Mouse (Mus musculus): ENCODE measurements around the gene Spock3. TPM values are rescaled to one million over a fixed set of nuclear protein-coding genes. Genes with fewer than 3 reads are reported as not detected.
"Not testable (repeated sequence)": the region's sequence is repeated elsewhere in the genome, so short reads cannot be mapped to it uniquely, and the experiment has no call there.

The Spock3 gene
- total RNA-seq (2021), result under 1 TPM; 0.12 TPM

- DNase-seq, result no peak
- intact Hi-C loops (cut with DNase I), result no loop called here
Observed at GRCm38 (mm10) chr8:62950709-62951108, at the start of gene Spock3. TSS of gene Spock3 (plus strand) at chr8:62951009.

GRCm38 (mm10) chr8:62951173-62952134 lies 645 bp downstream of the Spock3 start:
- peak in 1 of 2 experiments; percentile 3 for DNase-seq
- intact Hi-C loops (cut with DNase I), result no loop called here

GRCm38 (mm10) chr8:62952481-62952880 lies 1.7 kb downstream of the Spock3 start:
- intact Hi-C loops (cut with DNase I), result no loop called here
- no peak for DNase-seq

- intact Hi-C loops (cut with DNase I), result no loop called here
- no peak for DNase-seq
Observed at GRCm38 (mm10) chr8:62962608-62963007, 11.8 kb downstream of the Spock3 start.

GRCm38 (mm10) chr8:62969802-62970372 lies 19.1 kb downstream of the Spock3 start:
- no peak for DNase-seq

GRCm38 (mm10) chr8:63088984-63089383 lies 138.2 kb downstream of the Spock3 start:
- no peak for DNase-seq
- intact Hi-C loops (cut with DNase I), result no loop called here

More at GRCm38 (mm10) chr8:62969802-62970372, 19.1 kb downstream of the Spock3 start:
- intact Hi-C loops (cut with DNase I), result no loop called here

- DNase-seq, result no peak
- intact Hi-C loops (cut with DNase I), result no loop called here
Observed at GRCm38 (mm10) chr8:63098200-63098599, 147.4 kb downstream of the Spock3 start.

- intact Hi-C loops (cut with DNase I), result no loop called here
- no peak for DNase-seq
Observed at GRCm38 (mm10) chr8:63109761-63110160, 159.0 kb downstream of the Spock3 start.

GRCm38 (mm10) chr8:63112919-63113318 lies 162.1 kb downstream of the Spock3 start:
- DNase-seq, result no peak
- intact Hi-C loops (cut with DNase I), result no loop called here

GRCm38 (mm10) chr8:63120508-63120907 lies 169.7 kb downstream of the Spock3 start:
- DNase-seq, result no peak
- intact Hi-C loops (cut with DNase I), result no loop called here

GRCm38 (mm10) chr8:63135406-63135805 lies 184.6 kb downstream of the Spock3 start:
- DNase-seq, result peak; percentile 7 to 10

GRCm38 (mm10) chr8:63163861-63164260 lies 213.1 kb downstream of the Spock3 start:
- intact Hi-C loops (cut with DNase I); DNase-seq: not testable (repeated sequence)

More at GRCm38 (mm10) chr8:63135406-63135805, 184.6 kb downstream of the Spock3 start:
- intact Hi-C loops (cut with DNase I), result no loop called here

GRCm38 (mm10) chr8:63165326-63165725 lies 214.5 kb downstream of the Spock3 start:
- intact Hi-C loops (cut with DNase I), result no loop called here
- no peak for DNase-seq

GRCm38 (mm10) chr8:63169956-63170355 lies 219.1 kb downstream of the Spock3 start:
- intact Hi-C loops (cut with DNase I), result no loop called here
- no peak for DNase-seq

GRCm38 (mm10) chr8:63181272-63181671 lies 230.5 kb downstream of the Spock3 start:
- intact Hi-C loops (cut with DNase I), result no loop called here
- DNase-seq, result no peak

- intact Hi-C loops (cut with DNase I), result no loop called here
- peak; percentile 2 to 8 for DNase-seq
Observed at GRCm38 (mm10) chr8:63258812-63259385, 308.1 kb downstream of the Spock3 start.

GRCm38 (mm10) chr8:63262516-63262915 lies 311.7 kb downstream of the Spock3 start:
- intact Hi-C loops (cut with DNase I), result no loop called here
- peak; percentile 30 to 57 for DNase-seq

- DNase-seq, result no peak
- intact Hi-C loops (cut with DNase I), result no loop called here
Observed at GRCm38 (mm10) chr8:63335366-63335765, 384.6 kb downstream of the Spock3 start.

- DNase-seq, result no peak
- intact Hi-C loops (cut with DNase I), result no loop called here
Observed at GRCm38 (mm10) chr8:63368580-63368979, 417.8 kb downstream of the Spock3 start.

GRCm38 (mm10) chr8:63397659-63398058 lies 446.9 kb downstream of the Spock3 start:
- no peak for DNase-seq
- intact Hi-C loops (cut with DNase I), result no loop called here
